Mouse (Mus musculus) CD8-positive naive resting alpha-beta T cell, adult 57 days (primary cell): ENCODE results near the gene Tnfaip2. TPM values are rescaled to one million over a fixed set of nuclear protein-coding genes. Genes with fewer than 3 reads are reported as not detected.

ENCODE experiments used
- total RNA-seq: library from RNA; stranded (reverse); gene quantifications from one replicate; pipeline ENCODE4 v1.2.4, GENCODE M21; 2023

The Tnfaip2 gene
- 1.3 TPM for total RNA-seq

DNA sequence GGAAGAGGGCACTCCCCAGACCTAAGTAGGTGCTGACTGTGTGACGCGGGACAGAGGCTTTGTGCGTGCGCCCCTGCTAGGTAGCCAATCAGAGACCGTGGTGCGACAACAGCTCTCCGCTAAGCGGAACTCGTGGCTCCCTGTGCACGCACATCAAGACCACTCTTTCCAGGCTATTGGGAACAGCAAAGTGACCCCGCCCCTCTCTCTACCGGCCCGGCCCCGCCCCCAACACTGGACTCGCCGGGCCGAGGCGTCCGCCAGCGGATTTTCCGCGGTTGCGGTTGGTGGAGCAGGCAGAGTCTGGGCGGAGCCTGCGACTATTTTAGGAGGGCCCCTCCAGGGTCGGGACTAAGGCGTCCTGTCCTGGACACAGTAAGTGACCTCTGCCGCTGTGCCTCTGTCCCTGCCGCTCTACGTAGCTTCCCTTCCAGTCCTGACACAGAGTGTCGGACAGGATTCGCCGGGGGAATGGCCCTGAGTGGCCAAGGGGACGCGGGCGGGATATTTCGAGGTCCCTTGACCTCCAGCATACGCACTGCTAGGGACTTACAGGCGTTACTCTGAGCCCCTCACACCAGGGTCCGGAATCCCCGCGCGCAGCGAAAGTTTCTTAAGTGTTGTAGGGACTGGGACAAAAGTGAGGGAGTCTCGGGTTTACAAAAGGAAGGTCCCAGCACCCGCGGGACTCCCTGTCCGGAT, at the start of gene Tnfaip2:
Tnfaip2 (plus strand) TSS at position 161 of the 702 bp plus-strand sequence.

GRCm38 (mm10) chr12:111406622-111407021, 35.6 kb upstream of the Tnfaip2 start, which contains the start of gene Lbhd2:
Gene Lbhd2 (plus strand): TSS chr12:111406809.

DNA sequence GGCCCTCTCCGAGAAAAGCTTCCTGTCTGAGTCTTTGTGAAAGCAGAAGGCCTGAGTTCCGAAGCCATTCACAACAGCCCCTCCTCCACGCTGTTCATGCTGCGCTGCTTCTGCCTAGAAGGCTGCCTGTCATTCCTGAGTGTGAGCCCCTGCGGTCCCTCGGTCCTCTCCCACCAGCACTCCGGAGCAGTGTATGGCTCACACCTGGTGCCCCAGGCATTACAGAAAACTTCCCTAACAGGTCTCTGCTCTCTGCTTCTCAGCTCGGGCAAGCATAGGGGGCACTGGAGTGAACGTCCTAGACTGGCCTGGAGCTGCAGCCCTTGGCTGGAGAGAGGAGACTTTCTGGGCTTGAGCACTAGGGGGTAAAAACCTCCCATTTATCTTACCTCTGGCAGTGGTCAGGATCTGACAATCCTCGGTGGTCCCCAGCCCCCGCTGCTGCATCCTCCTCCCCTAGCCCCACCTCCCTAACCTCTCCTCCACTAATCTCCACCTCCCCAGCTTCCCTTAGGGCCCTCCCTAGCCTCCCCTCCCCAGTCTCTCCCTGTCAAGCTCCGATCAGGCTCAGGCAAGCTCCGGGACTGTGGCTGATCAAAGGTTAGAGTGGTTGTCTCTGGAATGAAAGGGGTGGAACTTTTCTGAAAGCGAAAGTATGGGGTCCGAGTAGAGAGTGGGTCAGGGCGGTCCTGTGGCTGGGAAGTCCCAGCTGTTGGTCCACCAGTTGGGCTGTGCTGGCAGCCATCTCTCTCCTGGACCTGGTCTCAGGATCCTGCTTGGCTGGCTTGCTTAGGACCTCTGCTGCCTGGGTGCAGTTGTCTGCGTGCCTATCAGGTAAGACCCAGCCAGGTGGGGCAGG, 25.1 kb upstream of the Tnfaip2 start, which contains the start of gene Exoc3l4:
Exoc3l4 (plus strand) TSS at position 97 of the 859 bp plus-strand sequence.

DNA sequence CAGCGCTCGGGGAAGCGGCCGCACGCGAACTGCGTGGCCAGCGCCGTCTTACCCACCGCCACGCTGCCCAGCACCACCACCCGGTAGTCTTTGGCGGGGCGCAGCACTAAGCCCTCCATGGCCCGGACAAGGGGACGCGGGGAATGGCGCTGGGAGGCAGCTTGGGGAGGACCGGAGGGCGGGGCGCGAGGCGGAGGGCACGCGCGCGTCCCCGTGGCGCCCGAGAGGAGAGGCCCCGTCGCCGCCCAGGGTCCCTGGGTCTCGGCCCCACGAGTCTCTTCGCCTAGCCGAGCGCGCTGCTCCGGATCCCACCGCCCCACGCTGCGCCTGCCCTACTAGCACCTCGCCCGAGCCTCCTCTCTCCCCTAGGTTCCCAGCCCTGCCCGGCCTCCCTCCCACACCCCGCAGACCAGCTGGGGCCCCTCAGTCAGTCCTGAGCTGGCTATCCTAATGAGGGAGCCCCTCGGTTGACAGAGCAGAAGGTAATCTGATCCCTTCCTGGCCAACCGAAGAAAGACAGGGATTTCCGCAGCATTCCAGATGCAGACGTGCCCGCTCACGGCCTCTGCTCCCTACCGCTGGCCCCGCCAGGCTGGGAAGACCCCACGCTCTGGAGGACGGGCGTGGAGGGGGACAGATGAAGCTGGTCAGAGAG, 43.5 kb downstream of the Tnfaip2 start, which contains the start of gene Gm266:
Gm266 (minus strand) TSS at position 172 of the 655 bp plus-strand sequence.

Other genes with a start within 250 kb of the Tnfaip2 start
- 0.95 TPM for gene Amn, start 171.4 kb upstream of the Tnfaip2 start, total RNA-seq
- gene Cdc42bpb, start 64.8 kb upstream of the Tnfaip2 start, total RNA-seq: 1.6 TPM
- not detected for gene Lbhd2, start 35.7 kb upstream of the Tnfaip2 start, total RNA-seq
- 0.15 TPM for gene Exoc3l4, start 25.5 kb upstream of the Tnfaip2 start, total RNA-seq
- gene Gm266, start 43.4 kb downstream of the Tnfaip2 start, total RNA-seq: not detected
- 652 TPM for gene Eif5, start 95.5 kb downstream of the Tnfaip2 start, total RNA-seq
- gene Mark3, start 132.1 kb downstream of the Tnfaip2 start, total RNA-seq: 71.4 TPM
- 2.5 TPM for gene Ckb, start 229.9 kb downstream of the Tnfaip2 start, total RNA-seq
- gene Trmt61a, start 235.6 kb downstream of the Tnfaip2 start, total RNA-seq: 23.8 TPM